Mouse (Mus musculus) heart, postnatal 4 days (tissue): ENCODE data around the gene Tmc6. TPM values are rescaled to one million over a fixed set of nuclear protein-coding genes. Genes with fewer than 3 reads are reported as not detected.
"Not testable (repeated sequence)": the region's sequence is repeated elsewhere in the genome, so short reads cannot be mapped to it uniquely, and the experiment has no call there.

Experiments
- DNase-seq: peaks from one replicate; pipeline ENCODE4 v3.0.0; 2021
- total RNA-seq, 2 experiments: library from RNA; stranded (reverse); gene quantifications; 2 replicates each; pipeline ENCODE4 v1.2.3; 2021

The Tmc6 gene
- total RNA-seq = 10 to 100 TPM; 26.4 to 28.6 TPM

- DNase-seq = peak; percentile 62
Measured at GRCm38 (mm10) chr11:117781993-117782704, at the start of gene Tmc6, which contains the start of gene Tmc8. Gene Tmc6 (minus strand): TSS chr11:117782198. Gene Tmc8 (plus strand): TSS chr11:117782076.

GRCm38 (mm10) chr11:117830401-117830800 lies 48.4 kb upstream of the Tmc6 start:
- no peak for DNase-seq

GRCm38 (mm10) chr11:117829671-117830215 lies 47.7 kb upstream of the Tmc6 start:
- DNase-seq = peak; percentile 56

- DNase-seq = peak; percentile 69
Measured at GRCm38 (mm10) chr11:117828888-117829604, 47.0 kb upstream of the Tmc6 start.

GRCm38 (mm10) chr11:117828149-117828887 lies 46.3 kb upstream of the Tmc6 start:
- peak; percentile 62 for DNase-seq

- DNase-seq = no peak
Measured at GRCm38 (mm10) chr11:117827386-117827785, 45.4 kb upstream of the Tmc6 start.

- DNase-seq = no peak
Measured at GRCm38 (mm10) chr11:117826916-117827315, 44.9 kb upstream of the Tmc6 start.

- no peak for DNase-seq
Measured at GRCm38 (mm10) chr11:117826164-117826563, 44.2 kb upstream of the Tmc6 start.

- peak; percentile 83 for DNase-seq
Measured at GRCm38 (mm10) chr11:117825333-117826101, 43.5 kb upstream of the Tmc6 start, which contains the start of the genes Afmid and Tk1. Gene Afmid (plus strand): TSS chr11:117825924. Gene Tk1 (minus strand): TSS chr11:117826092.

- peak; percentile 89 for DNase-seq
Measured at GRCm38 (mm10) chr11:117824060-117824969, 42.3 kb upstream of the Tmc6 start.

- DNase-seq = no peak
Measured at GRCm38 (mm10) chr11:117823411-117823810, 41.4 kb upstream of the Tmc6 start.

GRCm38 (mm10) chr11:117822728-117823241 lies 40.8 kb upstream of the Tmc6 start:
- DNase-seq = peak; percentile 60

GRCm38 (mm10) chr11:117821868-117822267 lies 39.9 kb upstream of the Tmc6 start:
- no peak for DNase-seq

- no peak for DNase-seq
Measured at GRCm38 (mm10) chr11:117820173-117820572, 38.2 kb upstream of the Tmc6 start.

GRCm38 (mm10) chr11:117819095-117819494 lies 37.1 kb upstream of the Tmc6 start:
- peak; percentile 72 for DNase-seq

GRCm38 (mm10) chr11:117816389-117816996 lies 34.5 kb upstream of the Tmc6 start:
- DNase-seq = no peak

GRCm38 (mm10) chr11:117815850-117816249 lies 33.9 kb upstream of the Tmc6 start:
- not testable (repeated sequence) for DNase-seq

- no peak for DNase-seq
Measured at GRCm38 (mm10) chr11:117814704-117815366, 32.8 kb upstream of the Tmc6 start.

- no peak for DNase-seq
Measured at GRCm38 (mm10) chr11:117813867-117814266, 31.9 kb upstream of the Tmc6 start.
